Mouse (Mus musculus) E14TG2a.4 (cell line): Measurements from ENCODE around the gene Aldh3b1.

Experiments
- H3K27me3 ChIP-seq: 2 replicates; pipeline ENCODE4 v1.6.1; 2014; ENCODE audit warnings: low read length, control low read depth; ENCODE audit not compliant: insufficient read depth
- H3K36me3 ChIP-seq: 2 replicates; pipeline ENCODE4 v1.6.1; 2014; ENCODE audit warnings: low read length, control low read depth; ENCODE audit not compliant: insufficient read depth
- H3K4me1 ChIP-seq: replicated peaks from 2 replicates; pipeline ENCODE4 v1.6.1; 2014; ENCODE audit warnings: low read depth, low read length, control low read depth
- H3K4me3 ChIP-seq: replicated peaks from 2 replicates; pipeline ENCODE4 v1.5.1; 2014; ENCODE audit warnings: mild to moderate bottlenecking, low read length
- H3K9me3 ChIP-seq: 2 replicates; pipeline ENCODE4 v1.6.1; 2014; ENCODE audit warnings: low read length, control low read depth
- CTCF ChIP-seq: conservative IDR thresholded peaks from 2 replicates; pipeline ENCODE4 v1.5.1; 2014; ENCODE audit warnings: low read length
- NANOG ChIP-seq: IDR thresholded peaks from 2 replicates; pipeline ENCODE4 v1.6.1; 2014; ENCODE audit warnings: borderline replicate concordance, low read length, mixed read lengths
- POU5F1 ChIP-seq: IDR thresholded peaks from 2 replicates; pipeline ENCODE4 v1.6.1; 2014; ENCODE audit warnings: low read length, borderline replicate concordance

Aldh3b1 gene

DNA sequence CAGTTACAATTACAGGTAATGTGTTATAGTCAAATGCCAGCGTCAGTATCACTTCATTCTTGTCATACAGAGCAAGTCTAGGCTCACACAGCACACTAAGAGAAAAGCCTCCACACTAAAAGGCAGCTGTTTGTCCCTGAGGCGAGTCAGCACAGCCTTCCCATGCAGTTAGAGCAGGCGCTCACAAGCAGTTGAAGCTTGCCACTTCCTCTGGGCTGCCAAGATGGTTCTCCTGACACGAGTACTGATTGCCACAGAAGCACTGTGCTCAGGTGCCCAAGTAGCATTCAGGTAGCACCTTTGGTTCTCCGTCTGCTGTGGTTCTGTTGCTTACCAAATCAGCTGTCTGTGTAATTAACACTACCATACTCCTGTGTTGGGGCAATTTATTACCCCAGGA, 40.5 kb downstream of the Aldh3b1 start:
- H3K4me3 ChIP-seq = no peak overlapping the region
- H3K9me3 ChIP-seq = no peaks in the 10 kb centered on the region
- H3K36me3 ChIP-seq = peaks cover 97% of the 10 kb centered on the region
- TF ChIP-seq NANOG = no peak
- no peak for TF ChIP-seq CTCF
- TF ChIP-seq POU5F1 = no peak
- 0 out of 2 replicates have a peak, but pooled peaks cover 3% of the 10 kb centered on the region for H3K4me1 ChIP-seq
- no peaks in the 10 kb centered on the region for H3K27me3 ChIP-seq

DNA sequence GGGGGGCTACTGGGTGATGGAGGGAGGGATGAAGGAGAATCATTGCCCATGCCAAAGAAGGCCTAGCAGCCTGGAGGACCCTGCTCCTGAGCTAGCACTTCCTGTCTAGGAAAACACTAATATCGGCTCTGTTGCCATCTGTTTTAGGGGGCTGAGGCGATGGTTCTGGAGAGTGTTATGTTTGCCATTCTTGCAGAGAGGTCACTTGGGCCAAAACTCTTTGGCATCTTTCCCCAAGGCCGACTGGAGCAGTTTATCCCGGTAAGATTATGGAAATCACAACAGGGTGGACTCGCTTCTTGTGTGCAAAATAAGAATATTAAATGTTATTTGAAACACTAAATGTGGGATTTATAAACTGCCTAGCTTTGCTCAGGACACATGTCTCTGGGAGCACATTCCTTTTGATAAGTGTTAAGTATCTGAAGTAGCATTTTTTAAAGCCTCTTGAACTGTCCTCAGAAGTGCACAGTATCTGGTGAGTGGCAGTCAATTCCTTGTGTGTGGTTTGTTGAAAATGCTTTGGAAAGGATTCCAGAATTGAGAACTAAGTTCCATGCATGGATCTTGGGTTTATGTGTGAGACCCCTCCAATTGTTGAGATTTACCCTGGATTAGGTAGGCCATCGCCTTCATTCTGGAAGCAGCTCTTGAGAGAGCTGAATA, 45.1 kb downstream of the Aldh3b1 start:
- TF ChIP-seq CTCF (no peak), POU5F1 (no peak), NANOG (no peak)
- Histone ChIP-seq H3K4me3 (no peak overlapping the region), H3K9me3 (no peaks in the 10 kb centered on the region), H3K4me1 (peaks cover 18% of the 10 kb centered on the region), H3K36me3 (peaks cover 95% of the 10 kb centered on the region), H3K27me3 (no peaks in the 10 kb centered on the region)

DNA sequence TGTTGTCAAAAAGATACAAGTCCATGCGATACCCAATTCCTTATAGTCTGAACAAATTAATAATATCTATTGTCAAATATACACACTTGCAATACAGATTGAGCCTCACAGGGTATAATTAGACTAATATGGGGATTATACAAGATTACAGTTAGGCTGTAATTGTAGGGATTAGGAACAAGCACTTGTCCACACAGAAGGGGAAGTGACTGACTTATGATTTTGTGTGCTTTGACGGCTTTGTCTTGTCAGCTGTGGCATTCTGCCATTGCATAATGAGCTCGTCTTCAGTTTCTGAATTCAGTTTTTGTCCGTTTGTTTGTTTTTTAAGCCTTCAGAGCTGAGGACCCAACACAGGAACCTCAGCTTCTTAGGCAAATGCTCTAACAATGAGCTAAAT, 47.4 kb downstream of the Aldh3b1 start:
- TF ChIP-seq POU5F1 (no peak), NANOG (no peak), CTCF (no peak)
- H3K9me3 ChIP-seq = no peaks in the 10 kb centered on the region
- peaks cover 94% of the 10 kb centered on the region for H3K36me3 ChIP-seq
- H3K4me1 ChIP-seq = peaks cover 28% of the 10 kb centered on the region
- no peak overlapping the region for H3K4me3 ChIP-seq
- no peaks in the 10 kb centered on the region for H3K27me3 ChIP-seq

DNA sequence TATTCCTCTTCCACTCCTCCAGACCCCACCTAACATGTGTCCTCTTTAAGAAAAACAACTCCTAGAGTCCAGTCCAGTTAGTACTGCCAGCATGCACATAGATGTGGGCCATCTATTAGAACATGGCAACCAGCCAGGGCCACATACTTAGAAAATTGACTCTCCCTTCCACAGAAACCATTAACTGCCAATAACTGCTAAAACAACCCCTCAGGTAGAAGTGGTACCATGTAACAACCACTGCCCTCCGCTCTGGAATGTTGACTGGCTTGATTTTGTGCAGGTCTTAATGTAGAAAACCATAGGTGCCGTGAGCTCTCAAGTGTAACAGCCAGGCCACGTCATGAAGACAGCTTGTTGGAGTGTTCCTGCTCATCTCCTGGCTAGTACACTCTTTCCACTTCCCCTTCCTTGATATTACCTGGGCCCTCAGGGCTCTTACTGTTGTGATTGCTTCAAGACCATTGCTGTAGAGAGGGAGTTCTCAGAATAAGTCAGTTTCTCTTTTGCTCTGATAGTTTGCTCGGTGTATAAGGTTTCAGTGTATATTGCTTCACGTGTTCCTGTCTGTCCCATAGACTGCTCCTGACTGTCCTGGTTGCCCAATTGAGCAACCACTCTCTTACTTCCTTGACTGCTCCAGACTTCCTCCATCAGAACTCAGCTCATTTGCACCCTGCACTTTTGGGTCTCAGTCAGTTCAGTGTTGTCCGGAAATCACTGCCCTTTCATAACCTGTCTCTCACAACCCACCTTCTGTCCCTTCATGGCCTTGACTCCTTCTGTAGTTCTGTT, 49.4 kb downstream of the Aldh3b1 start:
- no peak for TF ChIP-seq NANOG
- TF ChIP-seq CTCF = no peak
- no peak for TF ChIP-seq POU5F1
- H3K4me3 ChIP-seq = no peak overlapping the region
- H3K9me3 ChIP-seq = no peaks in the 10 kb centered on the region
- no peaks in the 10 kb centered on the region for H3K27me3 ChIP-seq
- peaks cover 94% of the 10 kb centered on the region for H3K36me3 ChIP-seq
- peaks cover 43% of the 10 kb centered on the region for H3K4me1 ChIP-seq

DNA sequence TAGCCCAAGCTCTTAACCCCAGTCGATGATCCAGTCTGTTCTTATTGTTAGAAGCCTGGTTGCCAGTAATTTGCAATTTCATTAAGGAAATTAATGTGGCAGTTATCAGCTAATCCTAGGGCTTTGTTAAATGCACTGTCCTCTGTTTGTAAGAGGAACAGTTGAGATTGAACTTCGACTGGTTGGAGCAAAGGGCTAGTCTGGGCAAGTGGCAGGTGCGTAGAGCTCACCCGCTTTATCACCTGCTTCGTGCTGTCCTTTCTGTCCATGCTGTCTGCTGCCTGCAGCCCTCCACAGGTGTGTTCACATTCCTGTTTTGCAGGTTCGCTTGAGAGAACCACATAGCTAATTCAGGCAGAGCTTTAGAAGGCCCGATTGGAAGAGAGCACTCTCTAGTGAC, 54.6 kb downstream of the Aldh3b1 start:
- no peaks in the 10 kb centered on the region for H3K9me3 ChIP-seq
- H3K27me3 ChIP-seq = no peaks in the 10 kb centered on the region
- TF ChIP-seq CTCF = no peak
- TF ChIP-seq POU5F1 = no peak
- TF ChIP-seq NANOG = no peak
- H3K4me3 ChIP-seq = 0 out of 2 replicates have a peak overlapping the region, but pooled peaks have one; percentile 4
- peaks cover 90% of the 10 kb centered on the region for H3K36me3 ChIP-seq
- H3K4me1 ChIP-seq = peaks cover 58% of the 10 kb centered on the region

DNA sequence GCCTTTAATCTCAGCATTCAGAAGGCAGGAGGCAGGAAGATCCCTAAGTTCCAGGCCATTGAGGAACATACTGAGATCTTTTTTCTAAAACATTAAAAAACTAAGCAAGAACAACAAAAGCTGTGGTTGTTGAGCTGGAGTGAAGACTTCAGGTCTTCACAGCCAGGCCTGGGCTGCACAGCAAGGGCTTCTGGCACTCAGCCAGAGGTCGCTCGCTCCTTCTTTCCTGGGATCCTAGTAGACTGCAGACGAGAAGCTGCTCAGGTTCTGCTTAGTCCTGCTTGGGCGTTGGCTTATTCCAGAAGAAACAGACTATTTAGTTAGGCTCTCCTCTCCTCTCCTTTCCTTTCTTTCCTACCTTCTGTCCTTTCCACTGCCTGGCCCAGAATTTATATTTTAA, 57.2 kb downstream of the Aldh3b1 start:
- TF ChIP-seq CTCF (no peak), NANOG (no peak), POU5F1 (no peak)
- H3K4me1 ChIP-seq = peaks cover 50% of the 10 kb centered on the region
- H3K36me3 ChIP-seq = peaks cover 85% of the 10 kb centered on the region
- no peaks in the 10 kb centered on the region for H3K9me3 ChIP-seq
- no peak overlapping the region for H3K4me3 ChIP-seq
- no peaks in the 10 kb centered on the region for H3K27me3 ChIP-seq

DNA sequence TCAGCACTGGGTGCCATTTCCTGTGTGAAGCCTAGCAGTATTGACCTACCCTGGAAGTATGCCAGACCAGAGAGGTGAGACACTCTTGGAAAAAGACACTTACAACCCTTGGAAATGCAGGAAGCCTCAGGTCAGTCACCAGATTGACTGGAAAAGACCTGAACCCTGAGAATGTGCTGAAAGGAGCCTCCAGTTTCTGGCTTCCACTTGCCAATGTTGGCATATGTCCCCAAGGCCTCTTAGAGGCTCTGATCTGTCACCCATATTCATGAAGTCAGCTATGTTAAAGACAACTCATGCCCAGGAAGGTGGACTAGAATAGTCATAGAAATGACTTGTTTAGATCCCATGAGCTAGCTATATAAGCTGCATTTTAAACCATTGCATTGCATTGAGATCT, 58.1 kb downstream of the Aldh3b1 start:
- Histone ChIP-seq H3K36me3 (peaks cover 83% of the 10 kb centered on the region), H3K9me3 (no peaks in the 10 kb centered on the region), H3K4me3 (no peak overlapping the region), H3K4me1 (peaks cover 44% of the 10 kb centered on the region), H3K27me3 (no peaks in the 10 kb centered on the region)
- TF ChIP-seq POU5F1 (no peak), CTCF (no peak), NANOG (no peak)

DNA sequence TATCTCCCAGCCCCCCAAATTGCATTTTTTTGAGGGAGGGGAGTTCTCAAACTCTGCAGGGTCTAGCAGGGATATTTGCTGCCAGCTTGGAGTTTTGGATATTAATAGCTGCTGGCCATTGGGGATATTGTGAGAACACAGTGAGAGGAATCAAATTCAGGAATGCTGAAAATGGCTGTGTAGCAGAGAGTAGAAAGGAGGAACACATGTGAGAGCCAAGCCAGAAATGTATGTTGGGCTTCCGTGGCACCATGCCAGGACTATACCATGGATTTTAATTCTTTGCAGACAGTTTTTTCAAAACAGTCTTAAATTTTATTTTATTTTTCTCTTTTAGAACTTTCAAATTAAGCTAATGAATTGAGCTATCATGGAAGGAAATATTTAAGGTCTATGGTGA, 61.3 kb downstream of the Aldh3b1 start:
- Histone ChIP-seq H3K36me3 (peaks cover 76% of the 10 kb centered on the region), H3K27me3 (no peaks in the 10 kb centered on the region), H3K4me3 (no peak overlapping the region), H3K9me3 (no peaks in the 10 kb centered on the region), H3K4me1 (peaks cover 13% of the 10 kb centered on the region)
- TF ChIP-seq POU5F1 = no peak
- TF ChIP-seq CTCF = no peak
- TF ChIP-seq NANOG = no peak
